Mouse (Mus musculus) kidney, adult 11 months (tissue): ENCODE data around the gene Pcolce.
"Not testable (repeated sequence)": the region's sequence is repeated elsewhere in the genome, so short reads cannot be mapped to it uniquely, and the experiment has no call there.

ENCODE experiments used
- DNase-seq: peaks from one replicate; pipeline ENCODE4 v3.0.0; 2022

The Pcolce gene

GRCm38 (mm10) chr5:137628498-137629305, 15.1 kb upstream of the Pcolce start, which contains the start of the genes Fbxo24, Lrch4 and Gm20605:
Gene Fbxo24, minus strand, starts transcription at chr5:137629002.
Gene Lrch4, plus strand, starts transcription at chr5:137629121.
Gene Gm20605, plus strand, starts transcription at chr5:137629175.
- peak; percentile 100 for DNase-seq

GRCm38 (mm10) chr5:137627991-137628390, 14.4 kb upstream of the Pcolce start:
- DNase-seq: no peak

- no peak for DNase-seq
Measured at GRCm38 (mm10) chr5:137623937-137624530, 10.4 kb upstream of the Pcolce start.

- no peak for DNase-seq
Measured at GRCm38 (mm10) chr5:137615347-137615746, 1.8 kb upstream of the Pcolce start.

DNA sequence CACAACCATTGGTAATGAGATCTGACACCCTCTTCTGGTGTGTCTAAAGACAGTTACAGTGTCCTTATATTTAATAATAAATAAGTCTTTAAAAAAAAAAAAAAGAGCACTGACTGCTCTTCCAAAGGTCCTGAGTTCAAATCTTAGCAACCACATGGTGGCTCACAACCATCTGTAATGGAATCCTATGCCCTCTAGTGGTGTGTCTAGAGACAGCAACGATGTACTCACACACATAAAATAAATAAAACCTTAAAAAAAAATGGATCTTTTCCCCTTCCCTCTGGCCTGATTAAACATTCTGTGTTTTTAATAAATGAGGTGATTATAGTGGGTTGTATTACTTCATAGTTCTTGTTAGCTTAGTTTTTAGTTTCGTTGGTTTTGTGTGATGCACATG, 1.3 kb upstream of the Pcolce start:
- not testable (repeated sequence) for DNase-seq

- DNase-seq: no peak
Measured at GRCm38 (mm10) chr5:137613076-137613475, 508 bp downstream of the Pcolce start.

DNA sequence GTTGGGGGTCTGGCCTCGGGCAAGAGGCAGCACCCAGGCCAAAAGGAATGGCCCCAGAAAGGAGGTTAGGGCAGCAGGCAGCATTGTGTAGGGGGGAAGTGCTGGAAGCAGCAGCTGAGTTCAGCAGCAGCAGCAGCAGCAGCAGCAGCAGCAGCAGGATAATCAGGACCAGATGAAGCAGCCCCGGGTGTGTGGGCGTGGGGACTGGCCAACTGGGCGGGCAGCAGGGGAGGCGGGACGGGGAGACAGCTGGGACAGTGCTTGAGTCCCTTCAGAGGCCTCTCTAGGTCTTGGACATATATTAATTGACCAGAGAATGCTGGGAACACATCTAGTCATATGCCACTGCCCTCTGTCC, 2.4 kb downstream of the Pcolce start:
- peak; percentile 46 for DNase-seq

GRCm38 (mm10) chr5:137610548-137611244, 2.9 kb downstream of the Pcolce start:
- DNase-seq: peak; percentile 85

DNA sequence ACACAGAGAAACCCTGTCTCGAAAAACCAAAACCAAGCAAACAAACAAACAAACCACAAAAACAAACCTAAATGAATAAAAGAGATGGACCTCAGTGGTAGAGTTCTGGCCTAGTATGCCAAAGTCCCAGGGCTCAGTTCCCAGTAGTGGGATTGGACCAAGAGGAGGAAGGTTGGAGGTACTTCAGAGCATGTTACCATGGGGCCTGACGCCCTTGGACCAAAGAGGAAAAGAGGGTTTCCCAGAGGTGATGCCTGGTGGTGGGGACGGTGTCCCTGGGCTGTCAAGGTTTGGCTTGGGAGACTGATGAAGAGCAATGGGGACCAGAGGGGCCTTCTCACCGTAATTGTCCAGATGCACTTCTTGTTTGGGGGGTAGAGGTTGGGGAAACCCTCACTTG, 3.5 kb downstream of the Pcolce start:
- no peak for DNase-seq

- DNase-seq: no peak
Measured at GRCm38 (mm10) chr5:137609292-137609691, 4.3 kb downstream of the Pcolce start.

DNA sequence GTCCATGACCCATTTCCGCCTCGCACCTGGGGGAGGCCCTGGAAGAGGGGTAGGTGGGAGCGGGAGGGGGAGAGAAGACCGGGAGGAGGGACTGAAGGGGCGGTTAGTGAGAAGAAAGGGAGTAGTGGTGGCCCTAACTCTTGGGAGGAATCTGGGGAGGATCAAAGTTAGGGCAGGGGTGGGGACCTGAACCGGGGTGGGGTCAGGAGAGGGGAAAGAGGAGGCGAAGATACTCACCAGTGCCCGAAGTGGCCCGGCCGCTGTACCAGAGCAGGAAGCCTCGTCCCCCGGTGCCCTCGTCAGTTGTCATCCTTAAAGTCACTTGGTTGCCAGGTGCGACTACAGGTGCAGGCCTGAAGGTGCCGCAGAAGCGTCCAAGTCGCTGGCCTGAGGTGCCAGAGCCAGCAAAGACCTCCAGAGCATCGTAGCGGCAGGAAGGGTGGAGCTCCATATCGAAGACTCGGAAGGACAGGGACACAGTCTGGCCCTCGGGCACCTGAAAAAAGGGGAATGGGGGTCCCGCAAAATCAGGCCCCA, 4.9 kb downstream of the Pcolce start:
- no peak for DNase-seq

DNA sequence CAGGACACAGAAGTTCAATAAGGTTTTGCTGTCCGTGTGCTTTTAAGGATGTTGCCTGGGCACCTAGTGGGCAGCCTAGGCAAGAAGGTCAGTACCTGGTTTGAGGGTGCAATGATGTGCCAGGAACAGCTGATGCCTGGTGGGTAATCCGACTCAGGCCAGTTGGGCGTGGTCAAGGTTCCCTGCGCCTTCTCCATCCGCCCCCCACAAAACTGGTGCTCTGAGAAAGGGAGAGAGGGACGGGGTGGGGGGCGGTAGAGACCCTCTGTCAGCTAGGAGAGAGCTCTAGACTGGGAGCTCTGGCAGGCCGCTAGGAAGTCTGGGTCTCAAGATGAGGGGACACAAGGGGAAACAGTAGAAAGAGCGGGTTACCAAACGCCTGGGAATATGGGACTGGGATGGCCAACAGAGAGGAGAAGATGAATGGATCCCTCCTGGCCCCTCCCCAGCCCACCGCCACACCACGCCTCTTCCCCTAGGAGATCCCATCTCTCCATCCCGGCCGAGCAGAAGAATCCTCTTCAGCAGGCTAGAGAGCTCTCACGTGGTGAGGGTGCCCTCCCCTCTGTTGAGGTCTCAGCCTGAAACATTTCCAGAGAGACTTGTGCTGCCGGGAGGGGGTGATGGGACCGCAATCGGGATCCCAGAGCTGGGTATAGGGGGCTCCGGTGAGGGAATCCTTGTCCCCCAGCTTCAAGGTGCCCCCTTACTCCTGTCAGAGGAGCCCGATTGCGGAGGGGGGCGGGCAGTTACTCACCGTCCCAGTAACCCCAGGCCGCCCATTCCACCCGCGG, 5.5 kb downstream of the Pcolce start:
- DNase-seq: no peak

DNA sequence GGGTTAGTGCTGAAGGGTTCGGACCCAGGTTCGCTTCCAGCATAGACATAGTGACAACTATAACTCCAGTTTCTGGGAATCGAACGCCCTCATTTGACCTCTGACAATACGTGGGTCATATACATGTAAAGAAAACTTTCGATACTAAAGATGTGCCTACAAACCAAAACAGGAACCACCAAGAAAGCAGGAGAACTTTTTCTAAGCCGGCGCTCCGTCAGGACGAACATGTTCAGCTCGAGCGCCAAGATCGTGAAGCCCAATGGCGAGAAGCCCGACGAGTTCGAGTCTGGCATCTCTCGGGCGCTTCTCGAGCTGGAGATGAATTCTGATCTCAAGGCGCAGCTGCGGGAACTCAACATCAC, 12.2 kb downstream of the Pcolce start:
- DNase-seq: no peak

DNA sequence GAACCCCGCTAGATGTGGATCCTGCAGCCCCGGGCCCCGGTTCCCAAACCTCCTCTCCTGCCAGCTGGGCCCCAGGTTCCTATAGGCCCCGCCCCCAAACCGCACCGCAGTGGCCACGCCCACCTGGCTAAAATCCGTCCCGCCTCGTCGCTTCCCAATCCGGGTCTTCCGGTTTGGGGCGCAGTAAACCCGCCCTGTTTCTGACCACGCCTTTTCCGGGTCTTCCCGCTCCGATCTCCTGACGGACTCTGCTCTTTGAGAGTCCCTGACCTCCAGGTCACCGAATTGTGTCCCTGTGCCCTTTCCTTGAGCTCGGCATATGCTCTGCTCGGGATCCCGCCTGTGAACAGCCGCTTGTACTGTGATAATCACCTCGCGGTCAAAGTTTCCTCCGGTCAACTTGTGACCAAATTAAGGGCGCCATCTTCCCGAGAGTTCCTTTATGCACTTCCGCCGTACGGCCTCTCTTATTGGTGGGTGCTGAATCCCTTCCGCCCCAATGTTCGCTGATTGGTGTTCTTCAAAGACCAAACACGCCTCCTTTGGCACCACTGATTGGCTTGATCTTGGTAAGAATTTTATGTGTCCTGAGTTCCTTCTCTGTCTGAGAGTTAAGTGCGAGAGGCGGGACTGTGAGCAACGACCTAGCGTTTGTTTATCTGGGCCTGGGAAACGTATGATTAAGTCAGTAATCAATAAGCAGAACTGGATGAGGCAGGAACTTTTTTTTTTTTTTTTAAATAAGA, 12.8 kb downstream of the Pcolce start, which contains the start of gene Mospd3:
TSS of gene Mospd3 (minus strand) at position 440 of the 746 bp plus-strand sequence.
- peak; percentile 98 for DNase-seq

DNA sequence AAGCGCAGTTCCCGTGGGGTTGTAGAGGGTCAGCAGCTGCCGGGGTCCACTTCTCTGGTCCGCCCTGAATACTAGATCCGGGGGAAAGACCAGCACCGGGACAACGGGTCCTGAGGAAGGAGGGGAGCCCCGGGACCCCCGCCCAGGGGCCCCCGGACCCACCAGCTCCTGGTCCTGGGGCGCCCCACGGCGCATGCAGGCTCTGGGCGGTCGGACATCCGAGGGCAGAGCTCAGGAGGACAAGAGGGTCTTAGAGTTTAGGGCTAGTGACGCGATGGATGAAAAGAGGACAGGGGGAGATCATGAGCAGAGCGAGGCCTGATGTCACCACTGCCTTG, 13.3 kb downstream of the Pcolce start:
- DNase-seq: no peak

GRCm38 (mm10) chr5:137599600-137599999, 14.0 kb downstream of the Pcolce start:
- DNase-seq: no peak

DNA sequence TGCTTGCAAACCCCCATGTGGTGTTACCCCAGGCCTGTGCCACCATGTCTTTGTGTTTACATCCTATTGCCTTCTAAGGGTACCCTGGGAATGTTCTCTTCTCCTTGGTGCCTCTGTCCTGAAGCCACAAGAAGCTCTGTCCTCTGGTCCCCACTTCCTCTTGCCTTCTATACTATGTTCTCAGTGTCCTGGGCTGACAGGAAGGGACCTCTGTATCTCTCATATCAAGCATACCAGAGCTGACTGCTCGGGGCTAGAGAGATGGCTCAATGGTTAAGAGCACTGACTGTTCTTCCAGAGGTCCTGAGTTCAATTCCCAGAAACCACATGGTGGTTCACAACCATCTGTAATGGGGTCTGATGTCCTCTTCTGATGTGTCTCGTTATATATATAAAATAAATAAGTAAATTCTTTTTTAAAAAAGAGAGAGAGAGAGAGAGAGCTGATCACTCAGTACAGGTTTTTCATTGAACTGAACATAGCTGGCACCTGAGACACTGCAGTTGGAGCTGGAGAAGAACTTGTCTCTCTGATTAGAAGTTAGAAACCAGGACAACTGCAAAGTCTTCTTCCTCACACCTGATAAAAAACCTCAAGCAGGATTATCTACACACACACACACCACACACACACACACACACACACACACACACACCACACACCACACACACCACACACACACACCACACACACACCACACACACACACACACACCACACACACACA, 15.3 kb downstream of the Pcolce start:
- no peak for DNase-seq

GRCm38 (mm10) chr5:137597625-137598024, 16.0 kb downstream of the Pcolce start:
- DNase-seq: no peak

GRCm38 (mm10) chr5:137596601-137597261, 16.9 kb downstream of the Pcolce start:
- DNase-seq: no peak

- DNase-seq: no peak
Measured at GRCm38 (mm10) chr5:137595921-137596320, 17.7 kb downstream of the Pcolce start.

- no peak for DNase-seq
Measured at GRCm38 (mm10) chr5:137590507-137590906, 23.1 kb downstream of the Pcolce start.
